Mouse (Mus musculus) c-Kit-positive CD71-positive TER-119-positive erythroid progenitor cells, embryonic 14.5 days (primary cell): ENCODE measurements at regions not wholly inside any gene's neighbourhood (a gene's known extent, or its start where the extent isn't known, plus 50 kb on each side); places are given as distances from the start of the nearest gene placed in this dataset.
"Not testable (repeated sequence)": the region's sequence is repeated elsewhere in the genome, so short reads cannot be mapped to it uniquely, and the experiment has no call there.

Experiments
- DNase-seq: peaks from one replicate; pipeline ENCODE4 v3.0.0-alpha.2; 2013; ENCODE audit warnings: low spot score

DNA sequence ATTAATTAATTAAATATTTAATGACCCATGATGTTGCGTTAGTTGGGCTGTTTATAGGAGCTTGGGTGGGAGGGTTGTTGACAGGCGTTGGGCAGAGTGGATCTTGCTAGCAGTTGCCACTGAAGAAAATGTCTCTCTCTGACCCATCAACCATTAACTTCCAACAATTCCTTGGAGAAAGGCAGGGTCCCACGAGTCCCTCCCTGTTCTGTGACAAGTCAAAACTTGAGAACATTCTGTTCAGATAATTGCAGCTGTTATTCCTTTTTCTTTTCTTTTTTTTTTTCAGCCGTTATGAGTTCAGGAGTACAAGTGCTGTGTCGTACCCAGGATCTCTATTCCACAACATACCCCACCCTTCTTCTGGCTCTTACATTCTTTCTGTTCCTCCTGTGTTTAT, 59.8 kb upstream of the Tnfrsf21 start:
- no peak for DNase-seq

DNA sequence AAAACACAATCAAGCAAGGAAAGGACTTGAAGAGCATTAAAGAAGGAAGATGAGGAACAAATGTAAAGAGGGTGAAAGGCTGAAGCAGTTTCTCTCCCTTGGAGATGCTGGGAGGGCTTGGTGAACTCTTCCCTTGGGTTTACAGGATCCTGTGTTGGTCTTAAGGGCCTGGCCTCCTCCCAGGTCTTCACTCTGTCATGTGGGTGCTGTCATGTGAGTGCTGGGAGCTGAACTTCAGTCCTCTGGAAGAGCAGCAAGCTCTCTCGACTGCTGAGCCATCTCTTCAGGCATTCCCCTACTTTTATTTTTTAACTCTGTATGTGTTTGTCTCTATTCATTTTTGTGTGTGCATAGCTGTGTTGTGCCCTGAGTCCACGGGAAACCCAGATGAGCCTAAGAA, 61.6 kb upstream of the Tnfrsf21 start:
- no peak for DNase-seq

DNA sequence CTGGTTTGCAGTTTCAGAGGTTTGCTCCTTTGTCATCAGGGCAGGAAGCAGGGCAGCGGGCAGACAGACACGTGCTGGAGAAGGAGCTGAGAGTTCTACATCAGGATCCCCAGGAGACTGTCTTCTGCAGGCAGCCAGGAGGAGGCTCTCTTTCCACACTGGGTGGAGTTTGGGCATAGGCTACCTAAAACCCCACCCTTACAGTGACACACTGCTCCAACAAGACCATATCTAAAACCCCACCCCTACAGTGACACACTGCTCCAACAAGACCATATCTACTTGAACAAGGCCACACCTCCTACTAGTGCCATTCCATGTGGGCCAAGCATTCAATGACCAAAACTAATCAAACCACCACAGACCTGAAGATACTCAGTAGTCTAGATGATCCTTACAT, 68.0 kb upstream of the Cd2ap start:
- DNase-seq: peak; percentile 9

DNA sequence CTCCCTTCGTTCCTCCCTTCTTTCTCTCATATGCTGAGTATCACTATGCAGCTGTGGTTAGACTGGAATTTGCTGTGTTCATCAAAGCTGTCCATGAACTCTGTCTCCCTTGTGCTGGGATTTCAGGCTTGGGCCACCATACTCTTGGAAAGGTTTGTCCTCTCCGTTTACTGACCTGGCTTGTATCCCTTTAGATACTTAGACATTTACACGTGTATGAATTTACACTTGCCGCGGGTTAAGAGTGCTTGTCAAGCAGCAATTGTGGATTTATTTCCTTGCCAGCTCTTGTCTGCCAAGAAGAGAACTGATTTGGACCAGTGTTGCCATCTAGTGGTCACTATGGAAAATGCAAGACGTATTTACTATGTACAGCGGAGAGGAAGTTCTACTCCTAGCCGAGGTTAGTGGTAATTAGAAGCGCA, 66.8 kb upstream of the Cd2ap start:
- peak; percentile 72 for DNase-seq

DNA sequence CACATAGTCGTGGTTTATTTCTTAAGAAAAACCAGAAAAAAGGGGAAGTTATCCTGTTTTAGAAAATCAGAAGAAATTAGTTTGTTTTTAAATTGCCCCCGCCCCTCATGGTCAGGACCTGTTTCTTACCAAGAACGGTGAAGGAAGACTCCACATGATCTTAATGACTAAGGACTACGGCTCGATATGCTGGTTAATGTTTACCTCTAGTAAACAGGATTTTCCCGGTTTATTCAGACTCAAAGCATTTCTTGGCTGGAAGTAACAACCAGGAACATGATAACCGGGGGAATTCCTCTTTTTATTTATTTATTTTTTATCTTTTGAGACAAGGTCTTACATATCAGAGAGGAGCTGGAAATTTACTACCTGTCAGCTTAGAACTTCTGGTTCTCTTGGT, 63.0 kb upstream of the Cd2ap start:
- DNase-seq: no peak

DNA sequence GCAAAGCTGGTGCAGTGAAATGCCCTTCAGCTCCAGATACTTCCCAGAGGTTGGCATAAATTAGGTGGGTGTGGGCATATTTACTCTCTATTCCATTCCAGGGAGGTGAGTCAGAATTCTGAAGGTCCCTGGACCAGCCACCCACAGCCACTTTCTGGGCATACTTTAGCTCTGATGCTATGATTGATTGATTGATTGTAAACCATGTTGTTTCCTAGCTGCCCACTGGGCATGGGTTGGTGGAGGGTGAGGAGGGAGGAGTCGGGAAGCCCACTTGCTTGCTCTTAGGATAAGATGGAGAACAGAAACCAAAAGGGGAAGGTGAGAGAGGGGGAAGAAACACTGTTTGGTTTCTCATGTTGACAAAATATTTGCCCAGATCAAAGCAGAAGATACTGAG, 62.1 kb upstream of the Cd2ap start:
- DNase-seq: no peak

DNA sequence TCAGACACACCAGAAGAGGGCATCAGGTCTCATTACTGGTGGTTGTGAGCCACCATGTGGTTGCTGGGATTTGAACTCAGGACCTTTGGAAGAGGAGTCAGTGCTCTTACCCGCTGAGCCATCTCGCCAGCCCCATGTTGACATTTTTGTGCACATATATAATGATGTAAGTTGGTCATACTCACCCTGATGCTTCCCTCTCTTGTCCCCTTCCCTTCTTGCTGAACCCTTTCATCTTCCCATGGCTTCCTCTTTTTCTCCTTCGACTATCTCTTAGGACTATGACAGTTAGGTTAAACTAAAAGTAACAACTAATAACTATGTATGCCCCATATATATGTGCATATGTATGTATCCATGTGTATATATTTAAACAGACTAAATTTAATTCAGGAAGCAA, 61.0 kb upstream of the Cd2ap start:
- DNase-seq: not testable (repeated sequence)

DNA sequence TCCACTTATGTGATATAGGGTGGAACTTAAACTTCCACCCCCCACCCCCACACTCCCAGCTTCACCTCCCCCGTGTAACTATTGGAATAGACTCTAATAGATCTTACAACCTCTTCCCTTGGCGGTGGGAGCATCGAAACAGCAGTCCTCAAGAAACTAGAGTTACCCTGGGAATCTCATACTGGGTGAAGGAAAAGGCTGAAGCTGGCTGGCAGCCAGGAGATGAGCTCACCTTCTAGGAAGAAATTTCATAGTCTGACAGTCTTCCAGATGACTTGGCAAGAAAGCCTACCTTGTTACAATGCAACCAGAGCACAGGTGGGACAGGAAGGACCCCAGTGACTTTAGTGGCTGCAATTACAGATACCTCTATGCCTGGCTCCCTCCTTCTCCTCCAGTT, 57.6 kb upstream of the Cd2ap start:
- no peak for DNase-seq

DNA sequence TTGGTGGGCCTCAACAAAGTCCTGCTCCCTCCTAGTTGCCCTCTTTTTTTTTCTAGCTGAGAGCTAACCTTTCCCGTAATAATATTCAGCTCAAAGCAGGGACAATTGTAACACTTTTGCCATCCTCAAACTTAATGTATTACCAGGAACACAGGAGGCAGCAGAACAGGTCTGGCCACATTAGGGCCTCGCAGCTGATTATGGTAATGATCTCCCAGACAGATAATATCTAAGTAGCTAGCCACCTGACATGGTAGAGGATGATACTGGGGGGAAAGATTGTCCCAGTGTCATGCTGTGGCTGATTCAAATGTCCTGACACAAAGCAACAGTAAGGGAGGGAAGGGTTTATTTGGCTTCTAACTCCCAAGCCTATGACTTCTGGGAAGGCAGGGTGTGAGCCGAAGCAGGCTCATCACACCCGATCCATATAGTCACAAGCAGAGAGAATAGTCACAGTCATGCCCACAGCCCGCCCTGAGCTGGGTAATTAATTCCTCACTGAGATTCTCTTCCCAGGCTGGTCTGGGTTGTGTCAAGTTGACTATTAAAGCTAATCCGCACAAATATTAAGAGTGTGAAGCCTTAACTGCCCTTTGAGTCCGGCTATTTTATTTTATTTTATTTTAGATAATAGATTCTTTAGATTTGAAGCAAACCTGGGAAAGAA, 57.0 kb upstream of the Cd2ap start:
- DNase-seq: no peak

DNA sequence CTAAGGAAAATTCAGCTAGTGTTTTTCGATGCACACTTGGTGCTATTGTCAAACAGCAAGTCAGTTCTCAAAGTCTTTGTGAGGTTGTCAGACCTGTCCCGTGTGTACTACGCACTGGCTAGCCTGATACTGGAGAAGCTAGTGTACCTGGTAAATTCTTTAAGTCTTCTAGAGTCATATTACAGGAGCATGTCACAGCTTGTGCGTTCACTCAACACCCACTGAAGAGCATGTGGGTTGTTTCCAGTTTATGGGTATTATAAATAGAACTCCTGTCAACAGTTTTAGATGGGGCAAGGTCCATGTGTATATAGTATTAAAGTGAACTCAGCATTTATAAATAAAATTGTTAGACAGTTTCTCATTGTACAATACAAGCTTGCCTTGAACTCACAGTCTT, 50.9 kb upstream of the Cd2ap start:
- DNase-seq: no peak
